Mouse (Mus musculus) testis, adult 2 months (tissue): Measurements from ENCODE around the gene Gkn3. TPM values are rescaled to one million over a fixed set of nuclear protein-coding genes. Genes with fewer than 3 reads are reported as not detected.
A peak's percentile ranks its signal among the peaks of the same experiment; 100 is the strongest.

ENCODE experiments used
- H3K27ac ChIP-seq: fragments of 200-500 bp; 2 replicates; pipeline ENCODE4 v1.5.1; 2012; ENCODE audit warnings: low read depth, low read length; ENCODE audit not compliant: control insufficient read depth, insufficient read depth
- H3K27me3 ChIP-seq: fragments of 200-500 bp; 2 replicates; pipeline ENCODE4 v1.6.1; 2012; ENCODE audit warnings: mild to moderate bottlenecking, low read length, moderate library complexity; ENCODE audit not compliant: control insufficient read depth, insufficient read depth
- H3K36me3 ChIP-seq: fragments of 200-500 bp; 2 replicates; pipeline ENCODE4 v1.6.1; 2012; ENCODE audit warnings: mild to moderate bottlenecking, low read length; ENCODE audit not compliant: control insufficient read depth, insufficient read depth
- H3K4me1 ChIP-seq: fragments of 200-500 bp; 2 replicates; pipeline ENCODE4 v1.6.1; 2012; ENCODE audit warnings: low read length; ENCODE audit not compliant: control insufficient read depth, insufficient read depth
- H3K4me3 ChIP-seq: fragments of 200-500 bp; 2 replicates; pipeline ENCODE4 v1.5.1; 2012; ENCODE audit warnings: low read depth, mild to moderate bottlenecking, low read length, moderate library complexity, mixed read lengths; ENCODE audit not compliant: control insufficient read depth
- CTCF ChIP-seq: fragments of 200-500 bp; IDR thresholded peaks from 2 replicates; pipeline ENCODE4 v1.5.1; 2012; ENCODE audit warnings: low read depth, mild to moderate bottlenecking, inconsistent platforms, low read length, moderate library complexity; ENCODE audit not compliant: control insufficient read depth, insufficient read depth, insufficient replicate concordance
- POLR2A ChIP-seq: fragments of 200-500 bp; IDR thresholded peaks from 2 replicates; pipeline ENCODE4 v1.6.1; 2012; ENCODE audit warnings: low read depth, mild to moderate bottlenecking, inconsistent platforms, low read length, moderate library complexity; ENCODE audit not compliant: control insufficient read depth
- polyA plus RNA-seq: library from polyadenylated mRNA; depleted of rRNA; stranded (reverse); fragments of >200 nt; gene quantifications from 2 replicates; pipeline ENCODE4 v1.2.3, GENCODE M21; 2012

Gkn3 gene
- polyA plus RNA-seq, 1 experiment, result 0.42 TPM

GRCm38 (mm10) chr6:87389455-87389989 lies 787 bp upstream of the Gkn3 start:
- Histone ChIP-seq H3K36me3 (no peaks in the 10 kb centered on the region), H3K4me3 (no peak overlapping the region), H3K27me3 (no peaks in the 10 kb centered on the region), H3K4me1 (no peaks in the 10 kb centered on the region), H3K27ac (no peak overlapping the region)
- TF ChIP-seq CTCF (no peak), POLR2A (no peak)

GRCm38 (mm10) chr6:87386681-87387080 lies 2.1 kb downstream of the Gkn3 start:
- Histone ChIP-seq H3K27ac (no peak overlapping the region), H3K27me3 (no peaks in the 10 kb centered on the region), H3K4me3 (no peak overlapping the region), H3K4me1 (no peaks in the 10 kb centered on the region; the same call in 1 of the 2 replicates), H3K36me3 (no peaks in the 10 kb centered on the region)
- no peak for TF ChIP-seq CTCF
- TF ChIP-seq POLR2A, result no peak

GRCm38 (mm10) chr6:87386203-87386602 lies 2.5 kb downstream of the Gkn3 start:
- Histone ChIP-seq H3K27me3 (no peaks in the 10 kb centered on the region), H3K27ac (no peak overlapping the region)

GRCm38 (mm10) chr6:87384761-87385160 lies 4.0 kb downstream of the Gkn3 start:
- TF ChIP-seq POLR2A, result no peak
- Histone ChIP-seq H3K27ac (no peak overlapping the region), H3K36me3 (no peaks in the 10 kb centered on the region), H3K27me3 (no peaks in the 10 kb centered on the region), H3K4me3 (no peak overlapping the region), H3K4me1 (no peaks in the 10 kb centered on the region; the same call in 1 of the 2 replicates)

More at GRCm38 (mm10) chr6:87386203-87386602, 2.5 kb downstream of the Gkn3 start:
- Histone ChIP-seq H3K4me1 (no peaks in the 10 kb centered on the region; the same call in 1 of the 2 replicates), H3K4me3 (no peak overlapping the region), H3K36me3 (no peaks in the 10 kb centered on the region)
- TF ChIP-seq CTCF (peak; percentile 40; the same call in 1 of the 2 replicates), POLR2A (no peak)

GRCm38 (mm10) chr6:87383926-87384691 lies 4.6 kb downstream of the Gkn3 start:
- H3K27me3 ChIP-seq, result no peaks in the 10 kb centered on the region
- no peaks in the 10 kb centered on the region; the same call in 1 of the 2 replicates for H3K4me1 ChIP-seq
- H3K36me3 ChIP-seq, result no peaks in the 10 kb centered on the region
- H3K27ac ChIP-seq, result no peak overlapping the region
- no peak for TF ChIP-seq POLR2A
- no peak for TF ChIP-seq CTCF
- peak overlapping the region; percentile 36; the same call in 1 of the 2 replicates for H3K4me3 ChIP-seq

GRCm38 (mm10) chr6:87373057-87373456 lies 15.7 kb downstream of the Gkn3 start, which contains the start of gene Gkn2:
Gene Gkn2, plus strand, starts transcription at chr6:87373357.
- Histone ChIP-seq H3K36me3 (no peaks in the 10 kb centered on the region), H3K27me3 (no peaks in the 10 kb centered on the region), H3K4me3 (no peak within 1 kb of the TSS), H3K4me1 (no peaks in the 10 kb centered on the region; the same call in 1 of the 2 replicates), H3K27ac (no peak within 1 kb of the TSS)
- TF ChIP-seq CTCF, result no peak
- no peak for TF ChIP-seq POLR2A

- H3K27me3 ChIP-seq, result no peaks in the 10 kb centered on the region
- TF ChIP-seq CTCF (no peak), POLR2A (no peak)
- H3K36me3 ChIP-seq, result no peaks in the 10 kb centered on the region
- no peaks in the 10 kb centered on the region for H3K4me1 ChIP-seq
- no peak overlapping the region for H3K27ac ChIP-seq
- no peak overlapping the region for H3K4me3 ChIP-seq
Observed at GRCm38 (mm10) chr6:87369223-87369622, 19.5 kb downstream of the Gkn3 start.
